Mouse (Mus musculus) midbrain, embryonic 16.5 days (tissue): Measurements from ENCODE around the gene Zfpm1. TPM values are rescaled to one million over a fixed set of nuclear protein-coding genes. Genes with fewer than 3 reads are reported as not detected.

ENCODE experiments used
- ATAC-seq: fragments of 200-750 bp; cut with Nextera tagmentation; 2 replicates; pipeline ENCODE4 v1.8.0; 2017; ENCODE audit warnings: moderate TSS enrichment
- H3K27ac ChIP-seq: fragments of 300-500 bp; sonication (generic); 2 replicates; pipeline ENCODE4 v1.5.1; 2014; ENCODE audit warnings: mild to moderate bottlenecking, low read length, mixed read lengths
- H3K27me3 ChIP-seq: fragments of 300-500 bp; sonication (generic); 2 replicates; pipeline ENCODE4 v1.6.1; 2014; ENCODE audit warnings: low read depth, low read length, mixed read lengths; ENCODE audit not compliant: control insufficient read depth, insufficient read depth
- H3K36me3 ChIP-seq: fragments of 300-500 bp; sonication (generic); 2 replicates; pipeline ENCODE4 v1.6.1; 2014; ENCODE audit warnings: mild to moderate bottlenecking, low read length, moderate library complexity, mixed read lengths; ENCODE audit not compliant: control insufficient read depth, insufficient read depth
- H3K4me1 ChIP-seq: fragments of 300-500 bp; sonication (generic); 2 replicates; pipeline ENCODE4 v1.6.1; 2014; ENCODE audit warnings: mild to moderate bottlenecking, low read length, mixed read lengths; ENCODE audit not compliant: control insufficient read depth, insufficient read depth
- H3K4me2 ChIP-seq: fragments of 300-500 bp; sonication (generic); 2 replicates; pipeline ENCODE4 v1.6.1; 2014; ENCODE audit warnings: mild to moderate bottlenecking, low read length, mixed read lengths
- H3K4me3 ChIP-seq: fragments of 300-500 bp; sonication (generic); 2 replicates; pipeline ENCODE4 v1.5.1; 2014; ENCODE audit warnings: low read depth, mild to moderate bottlenecking, low read length, moderate library complexity, mixed read lengths
- H3K9ac ChIP-seq: fragments of 300-500 bp; sonication (generic); 2 replicates; pipeline ENCODE4 v1.6.1; 2014; ENCODE audit warnings: low read depth, low read length, mixed read lengths
- H3K9me3 ChIP-seq: fragments of 300-500 bp; sonication (generic); replicated peaks from 2 replicates; pipeline ENCODE4 v1.6.1; 2014; ENCODE audit warnings: mild to moderate bottlenecking, low read length, mixed read lengths; ENCODE audit not compliant: control insufficient read depth, poor library complexity, severe bottlenecking
- WGBS: fragments of 180-500 bp; shearing (Covaris S2); extraction: QIAGEN DNeasy Blood & Tissue Kit; methylation state at CpG from one replicate; pipeline ENCODE4 v1.1.7; 2014; 5-methylcytosine and 5-hydroxymethylcytosine counted together
- polyA plus RNA-seq: library from polyadenylated mRNA; unstranded; fragments of >200 nt; fragmentation: Nextera tagmentation; extraction: Ambion mirVana; gene quantifications from 2 replicates; pipeline ENCODE4 v1.2.1, GENCODE M21; 2015

Gene Zfpm1
- polyA plus RNA-seq, 1 experiment from 2014 or later = 0.77 TPM

DNA sequence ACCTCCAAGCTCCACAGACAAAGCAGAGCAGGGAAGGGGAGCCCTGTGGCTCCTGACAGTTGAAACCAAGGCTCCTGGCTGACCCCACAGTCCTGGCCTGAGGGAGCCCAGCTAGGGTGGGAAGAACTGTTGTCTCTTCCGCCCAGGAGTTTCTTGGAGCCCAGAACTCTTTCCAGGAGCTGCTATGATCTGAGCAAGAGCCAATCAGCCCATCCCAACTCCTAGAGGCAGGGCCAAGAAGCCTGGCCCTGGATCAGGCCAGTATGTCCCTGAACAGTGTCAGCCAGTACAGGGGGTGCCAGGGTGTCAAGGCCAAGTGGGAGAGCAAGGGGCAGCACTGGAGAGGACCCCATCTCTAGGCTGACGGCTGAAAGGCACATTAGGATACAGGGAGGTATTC is 30.6 kb downstream of the Zfpm1 start:
- Histone ChIP-seq H3K36me3 (no peaks in the 10 kb centered on the region), H3K9me3 (no peaks in the 10 kb centered on the region), H3K4me3 (no peak overlapping the region), H3K9ac (no peak overlapping the region), H3K27me3 (no peaks in the 10 kb centered on the region), H3K4me1 (no peaks in the 10 kb centered on the region; the same call in 1 of the 2 replicates), H3K27ac (no peak overlapping the region), H3K4me2 (no peak overlapping the region)
- WGBS = 82% methylated on average over 2 of the region's 2 CpGs
- no peak for ATAC-seq

DNA sequence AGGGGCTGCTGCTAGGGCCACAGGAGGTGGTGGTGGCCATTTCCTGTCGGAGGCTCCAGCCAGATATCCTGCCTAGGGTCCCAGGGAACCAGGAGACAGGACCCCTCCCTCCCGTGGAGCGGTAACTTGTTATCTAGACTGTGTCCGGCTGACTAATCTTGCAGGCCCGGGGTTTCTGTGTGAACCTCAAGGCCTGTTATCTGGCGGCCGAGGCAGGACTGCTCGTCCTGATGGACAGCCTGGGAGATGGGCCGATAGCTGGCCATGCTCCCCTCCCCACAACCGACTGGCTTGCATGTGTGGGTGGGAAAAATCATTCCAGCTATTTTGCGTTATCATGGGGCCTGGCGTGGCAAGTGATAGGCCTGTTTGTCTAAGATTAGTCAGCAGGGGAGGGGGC is 31.4 kb downstream of the Zfpm1 start:
- no peaks in the 10 kb centered on the region for H3K27me3 ChIP-seq
- no peak overlapping the region for H3K4me3 ChIP-seq
- no peak overlapping the region for H3K27ac ChIP-seq
- no peaks in the 10 kb centered on the region for H3K9me3 ChIP-seq
- H3K36me3 ChIP-seq = no peaks in the 10 kb centered on the region
- WGBS = 76% methylated on average over 12 of the region's 12 CpGs
- H3K4me2 ChIP-seq = no peak overlapping the region
- ATAC-seq = no peak
- no peaks in the 10 kb centered on the region; the same call in 1 of the 2 replicates for H3K4me1 ChIP-seq
- no peak overlapping the region for H3K9ac ChIP-seq

DNA sequence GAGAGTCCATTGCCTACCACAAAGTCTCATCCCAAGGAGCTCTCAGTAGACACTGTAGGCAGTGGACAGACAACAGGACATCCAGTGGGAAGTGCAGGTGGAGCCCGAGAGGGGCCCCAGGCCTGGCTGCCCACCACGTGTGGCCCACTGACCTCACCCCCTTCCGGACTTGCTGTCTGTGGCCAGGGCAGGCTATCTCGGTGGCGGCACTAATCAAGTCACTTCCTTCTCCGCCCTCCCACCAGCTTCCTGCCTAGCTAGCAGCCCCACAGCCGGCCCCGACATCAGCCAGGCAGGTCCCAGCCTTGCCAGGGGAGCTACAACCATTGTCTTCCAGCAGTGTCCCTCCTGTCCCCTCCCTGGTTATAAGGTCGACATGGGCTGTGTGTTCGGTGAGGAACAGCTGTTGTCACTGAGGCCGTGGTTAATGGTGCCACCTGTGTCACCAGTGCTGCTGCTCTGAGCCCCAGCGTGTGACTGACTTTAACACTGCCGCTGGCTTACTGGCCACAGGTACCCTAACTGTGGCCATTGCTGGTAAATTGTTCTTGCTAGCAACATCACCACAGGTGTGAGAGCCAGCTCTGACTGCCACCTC is 33.1 kb downstream of the Zfpm1 start:
- Histone ChIP-seq H3K9me3 (no peaks in the 10 kb centered on the region), H3K4me1 (no peaks in the 10 kb centered on the region; the same call in 1 of the 2 replicates)
- 68% methylated on average over 13 of the region's 13 CpGs for WGBS

DNA sequence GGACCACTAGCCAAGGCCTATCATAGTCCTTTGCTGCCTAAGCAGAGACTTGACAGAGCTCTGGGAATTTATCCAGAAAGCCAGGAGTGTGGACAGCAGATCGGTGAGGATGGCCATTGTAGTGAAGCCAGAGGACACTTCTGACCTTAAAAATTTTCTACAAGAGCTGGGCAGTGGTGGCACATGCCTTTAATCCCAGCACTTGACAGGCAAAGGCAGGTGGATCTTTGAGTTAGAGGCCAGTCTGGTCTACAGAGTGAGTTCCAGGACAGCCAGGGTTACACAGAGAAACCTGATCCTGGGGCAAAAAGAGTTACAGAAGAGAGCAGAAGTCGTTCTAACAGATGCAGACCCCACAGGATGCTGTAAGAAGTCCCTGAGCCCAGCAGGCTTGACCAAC is 34.5 kb downstream of the Zfpm1 start:
- H3K27me3 ChIP-seq = no peaks in the 10 kb centered on the region
- H3K9me3 ChIP-seq = no peaks in the 10 kb centered on the region
- H3K4me1 ChIP-seq = peaks cover 4% of the 10 kb centered on the region; the same call in 1 of the 2 replicates
- H3K4me2 ChIP-seq = no peak overlapping the region
- no peak overlapping the region for H3K27ac ChIP-seq
- 63% methylated on average over 2 of the region's 2 CpGs for WGBS
- ATAC-seq = no peak
- H3K9ac ChIP-seq = no peak overlapping the region
- no peaks in the 10 kb centered on the region for H3K36me3 ChIP-seq
- H3K4me3 ChIP-seq = no peak overlapping the region

More for the DNA sequence above, 33.1 kb downstream of the Zfpm1 start:
- H3K27ac ChIP-seq = no peak overlapping the region
- no peak overlapping the region for H3K9ac ChIP-seq
- no peak overlapping the region for H3K4me2 ChIP-seq
- no peaks in the 10 kb centered on the region for H3K36me3 ChIP-seq
- H3K4me3 ChIP-seq = no peak overlapping the region
- H3K27me3 ChIP-seq = no peaks in the 10 kb centered on the region
- no peak for ATAC-seq

DNA sequence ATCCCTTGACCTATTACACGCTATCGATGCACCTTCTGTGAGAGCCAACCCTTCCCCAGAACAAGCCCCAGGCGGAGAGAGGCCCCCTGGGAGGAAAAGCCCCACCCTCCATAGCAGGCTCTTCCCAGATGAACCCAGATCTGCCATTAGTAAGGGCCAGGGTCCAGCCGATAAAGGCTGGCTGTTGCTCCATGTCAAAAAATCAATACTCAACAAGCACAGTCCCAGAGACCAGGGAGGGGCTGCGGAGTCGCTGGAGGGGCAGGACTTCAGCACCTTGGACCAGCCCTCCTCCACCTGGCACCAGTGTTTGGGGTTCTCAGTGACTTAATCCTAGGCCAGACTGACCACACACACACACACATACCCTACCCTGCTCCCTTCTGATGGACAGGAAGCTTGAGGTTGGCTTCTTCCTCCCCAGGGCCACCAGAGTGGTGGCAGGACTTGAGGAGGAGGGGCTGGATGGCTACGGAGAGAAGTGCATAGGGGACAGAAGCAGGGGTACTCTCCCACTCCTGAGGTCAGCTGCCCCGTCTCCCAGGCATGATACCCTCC is 36.1 kb downstream of the Zfpm1 start:
- no peak for ATAC-seq
- no peaks in the 10 kb centered on the region for H3K27me3 ChIP-seq
- peaks cover 4% of the 10 kb centered on the region; the same call in 1 of the 2 replicates for H3K4me1 ChIP-seq
- H3K4me2 ChIP-seq = no peak overlapping the region
- H3K4me3 ChIP-seq = no peak overlapping the region
- H3K9me3 ChIP-seq = no peaks in the 10 kb centered on the region
- WGBS = 53% methylated on average over 8 of the region's 8 CpGs
- no peak overlapping the region for H3K27ac ChIP-seq
- H3K36me3 ChIP-seq = no peaks in the 10 kb centered on the region
- no peak overlapping the region for H3K9ac ChIP-seq

DNA sequence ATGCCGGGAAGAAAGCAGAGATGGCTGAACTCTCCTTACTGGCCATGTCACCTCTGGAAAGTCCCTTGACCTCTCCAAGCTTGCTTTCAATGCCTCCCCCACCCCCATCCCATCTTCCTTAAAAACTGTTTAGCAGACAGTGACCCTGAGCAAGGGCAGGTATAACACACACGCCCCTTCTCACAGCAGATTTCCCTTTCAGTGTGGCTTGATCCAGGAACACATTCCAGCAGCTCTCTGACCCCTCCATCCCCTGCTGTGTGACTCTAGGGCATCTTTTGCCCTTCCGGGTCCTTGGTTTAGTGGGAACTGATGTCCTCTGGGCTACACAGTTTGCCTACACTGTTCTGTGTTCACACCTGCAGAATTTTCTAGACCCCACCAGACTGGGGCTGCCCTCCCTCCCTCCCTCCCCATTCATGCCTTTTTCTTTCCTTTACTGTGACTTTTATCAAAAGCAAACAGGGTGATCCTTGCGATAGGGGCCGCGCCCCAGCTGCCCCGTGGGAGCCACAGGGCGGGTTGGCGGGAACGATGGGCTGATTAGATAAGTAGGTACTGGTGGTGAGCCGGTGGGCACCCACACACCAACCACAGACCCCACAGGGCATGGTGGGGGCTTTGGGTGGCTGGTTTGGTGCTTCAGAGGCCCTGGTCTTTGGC is 37.2 kb downstream of the Zfpm1 start:
- Histone ChIP-seq H3K27me3 (no peaks in the 10 kb centered on the region), H3K36me3 (no peaks in the 10 kb centered on the region), H3K27ac (no peak overlapping the region), H3K4me2 (no peak overlapping the region), H3K9ac (no peak overlapping the region), H3K9me3 (no peaks in the 10 kb centered on the region), H3K4me3 (no peak overlapping the region), H3K4me1 (peaks cover 4% of the 10 kb centered on the region; the same call in 1 of the 2 replicates)
- no peak for ATAC-seq
- WGBS = 77% methylated on average over 11 of the region's 11 CpGs

DNA sequence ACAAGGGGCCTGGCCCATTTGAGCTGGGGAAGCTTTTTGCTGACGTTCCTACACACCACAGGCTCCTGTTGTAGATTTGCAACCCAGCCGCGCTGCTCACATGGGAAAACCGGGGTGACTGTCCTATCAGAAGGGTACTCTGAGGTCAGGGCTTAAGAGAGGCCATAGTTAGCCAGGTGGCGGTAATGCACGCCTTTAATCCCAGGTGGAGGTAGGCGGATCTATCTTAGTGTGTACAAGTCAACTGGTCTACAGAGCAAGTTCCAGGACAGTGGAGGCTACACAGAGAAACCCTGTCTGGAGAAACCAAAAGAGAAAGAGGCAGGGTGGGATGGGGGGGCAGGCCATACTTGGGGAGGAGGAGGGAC is 37.8 kb downstream of the Zfpm1 start:
- Histone ChIP-seq H3K27me3 (no peaks in the 10 kb centered on the region), H3K27ac (no peak overlapping the region), H3K4me3 (no peak overlapping the region), H3K4me1 (peaks cover 4% of the 10 kb centered on the region; the same call in 1 of the 2 replicates), H3K9ac (no peak overlapping the region), H3K36me3 (no peaks in the 10 kb centered on the region), H3K4me2 (no peak overlapping the region), H3K9me3 (no peaks in the 10 kb centered on the region)
- ATAC-seq = no peak
- WGBS = 72% methylated on average over 7 of the region's 7 CpGs

DNA sequence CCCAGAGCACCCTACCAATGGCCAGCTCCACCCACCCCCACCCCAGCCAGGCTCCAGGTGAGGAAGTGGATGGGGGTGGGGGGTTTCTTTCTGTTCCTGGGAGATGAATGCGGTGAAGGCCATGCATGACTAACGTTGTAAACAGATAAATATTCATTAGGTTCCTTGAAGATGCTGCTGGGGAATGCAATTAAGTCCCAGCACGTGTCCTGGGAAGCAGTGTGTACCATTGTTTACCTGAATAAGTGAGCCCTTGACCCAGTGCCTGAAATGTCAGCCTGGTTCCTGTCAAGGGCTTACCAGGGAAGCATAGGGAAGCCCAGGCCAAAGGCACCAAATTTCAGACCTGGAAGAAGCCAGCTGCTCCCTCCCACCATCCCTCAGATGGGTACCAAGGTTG is 38.6 kb downstream of the Zfpm1 start:
- ATAC-seq = no peak
- Histone ChIP-seq H3K9ac (no peak overlapping the region), H3K27ac (no peak overlapping the region), H3K4me2 (no peak overlapping the region), H3K4me3 (no peak overlapping the region), H3K9me3 (no peaks in the 10 kb centered on the region), H3K4me1 (peaks cover 4% of the 10 kb centered on the region), H3K36me3 (no peaks in the 10 kb centered on the region), H3K27me3 (no peaks in the 10 kb centered on the region)
- 10% methylated on average over 3 of the region's 3 CpGs for WGBS

DNA sequence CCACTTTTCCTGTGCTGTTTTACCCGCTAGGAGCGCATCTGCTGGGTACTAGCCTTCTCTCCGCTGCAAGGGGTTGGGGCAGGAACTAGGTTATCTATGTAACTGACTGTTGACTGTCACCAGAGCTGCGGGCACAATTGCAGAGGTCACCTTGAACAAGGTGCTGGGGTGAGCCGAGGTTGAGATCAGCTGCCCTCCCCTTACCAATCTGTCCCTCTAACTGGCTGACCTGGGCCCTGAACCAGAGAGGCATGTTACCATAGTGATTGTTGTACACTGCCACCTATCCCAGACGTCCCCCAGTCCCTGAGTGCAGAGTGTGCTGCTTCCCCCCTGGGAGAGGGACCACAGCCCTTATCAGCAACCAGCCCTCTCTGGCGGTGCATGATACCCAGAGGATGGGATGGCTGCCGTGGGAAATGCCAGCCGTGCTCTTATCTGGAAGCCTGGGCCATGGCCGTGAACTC is 39.5 kb downstream of the Zfpm1 start:
- Histone ChIP-seq H3K27me3 (no peaks in the 10 kb centered on the region), H3K4me2 (no peak overlapping the region), H3K4me1 (peaks cover 12% of the 10 kb centered on the region), H3K4me3 (no peak overlapping the region), H3K36me3 (no peaks in the 10 kb centered on the region), H3K9me3 (no peaks in the 10 kb centered on the region), H3K27ac (no peak overlapping the region), H3K9ac (no peak overlapping the region)
- WGBS = 62% methylated on average over 10 of the region's 10 CpGs
- no peak for ATAC-seq
